Mouse (Mus musculus): ENCODE data around the gene C130032M10Rik.

Gene C130032M10Rik

DNA sequence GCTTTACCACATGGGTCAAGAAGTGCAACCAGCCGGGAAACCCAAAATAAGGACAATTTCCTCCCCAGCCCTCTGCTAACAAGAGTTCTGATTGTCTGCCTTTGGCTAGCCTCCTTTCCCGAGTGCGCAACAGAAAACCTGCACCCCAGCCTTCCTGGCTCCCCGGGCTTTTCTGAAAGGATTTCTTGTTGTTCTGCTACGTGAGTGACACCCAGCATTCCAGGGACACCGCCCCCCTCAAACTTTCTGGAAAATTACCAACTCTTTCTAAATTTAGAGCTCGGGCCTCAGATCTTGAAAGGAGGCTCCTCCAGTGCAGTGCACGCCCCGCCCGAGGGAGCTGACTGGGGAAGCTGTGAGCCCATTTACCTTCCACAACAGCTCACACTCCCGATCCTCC is at the start of gene C130032M10Rik:
C130032M10Rik (plus strand) TSS at position 334 of the 400 bp plus-strand sequence.
- DNase-seq: no peak

DNA sequence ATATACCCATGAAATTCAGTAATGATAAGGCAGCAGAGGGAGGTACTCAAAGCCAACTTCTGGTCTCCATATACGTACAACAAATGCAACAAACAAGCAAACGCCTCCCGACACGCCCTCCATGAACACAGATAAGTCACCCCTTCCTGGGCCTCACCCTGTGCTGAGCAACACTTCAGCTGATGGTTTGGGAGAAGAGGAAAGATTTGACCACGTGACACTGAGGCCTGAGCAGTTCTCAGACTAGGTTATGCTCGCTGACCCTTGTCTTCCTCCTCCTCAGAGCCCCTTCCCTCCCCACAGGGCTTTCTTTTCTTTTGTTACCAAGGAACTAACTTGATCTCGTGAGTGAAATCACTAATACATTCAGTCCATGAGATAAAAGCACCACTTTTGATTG is 48.6 kb upstream of the C130032M10Rik start:
- DNase-seq: no peak

- no peak for DNase-seq
Measured at GRCm38 (mm10) chr9:114468217-114468616, 47.3 kb upstream of the C130032M10Rik start.

- no peak for DNase-seq
Measured at GRCm38 (mm10) chr9:114468701-114469100, 46.8 kb upstream of the C130032M10Rik start.

GRCm38 (mm10) chr9:114471892-114472291 is 43.6 kb upstream of the C130032M10Rik start:
- DNase-seq: no peak

GRCm38 (mm10) chr9:114477019-114477418 is 38.5 kb upstream of the C130032M10Rik start:
- DNase-seq: no peak

DNA sequence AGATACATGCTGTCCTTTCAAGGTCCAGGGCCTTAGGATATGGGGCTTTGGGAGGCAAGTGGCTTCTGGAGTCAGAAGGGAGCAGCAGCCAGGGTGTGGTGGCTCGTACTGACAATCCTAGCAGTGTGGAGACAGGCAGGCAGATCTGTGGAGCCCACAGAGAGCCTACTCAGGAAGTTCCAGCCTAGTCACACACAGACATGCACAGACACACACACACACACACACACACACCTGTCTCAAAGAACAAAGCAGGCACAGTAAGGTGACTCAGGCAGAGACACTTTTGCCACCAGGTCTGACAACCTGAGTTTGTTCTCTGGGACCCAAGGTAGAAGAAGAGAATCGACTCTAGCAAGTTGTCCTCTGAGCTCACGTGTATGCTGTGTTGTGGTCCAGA is 34.6 kb upstream of the C130032M10Rik start:
- no peak for DNase-seq

DNA sequence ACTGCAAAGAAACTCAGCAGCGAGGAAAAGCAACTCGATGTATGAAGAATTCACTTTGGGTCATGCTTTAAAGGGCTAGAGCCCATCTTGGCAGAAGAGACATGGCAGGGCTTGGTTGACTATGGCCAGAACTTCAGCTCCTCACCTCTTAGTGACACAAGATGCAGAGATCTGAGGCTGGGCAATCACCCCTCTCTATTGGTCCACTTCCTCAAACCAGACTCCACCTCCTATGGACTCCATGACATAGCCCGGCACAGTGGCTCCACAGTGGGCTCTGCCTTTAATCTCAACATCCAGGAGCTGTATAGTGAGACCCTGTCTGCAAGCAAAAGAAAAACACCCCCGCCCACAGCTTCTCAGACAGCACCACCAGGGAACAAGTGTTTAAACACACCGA is 30.7 kb upstream of the C130032M10Rik start:
- no peak for DNase-seq

- no peak for DNase-seq
Measured at GRCm38 (mm10) chr9:114486808-114487207, 28.7 kb upstream of the C130032M10Rik start.

- DNase-seq: no peak
Measured at GRCm38 (mm10) chr9:114487481-114488258, 27.8 kb upstream of the C130032M10Rik start.

DNA sequence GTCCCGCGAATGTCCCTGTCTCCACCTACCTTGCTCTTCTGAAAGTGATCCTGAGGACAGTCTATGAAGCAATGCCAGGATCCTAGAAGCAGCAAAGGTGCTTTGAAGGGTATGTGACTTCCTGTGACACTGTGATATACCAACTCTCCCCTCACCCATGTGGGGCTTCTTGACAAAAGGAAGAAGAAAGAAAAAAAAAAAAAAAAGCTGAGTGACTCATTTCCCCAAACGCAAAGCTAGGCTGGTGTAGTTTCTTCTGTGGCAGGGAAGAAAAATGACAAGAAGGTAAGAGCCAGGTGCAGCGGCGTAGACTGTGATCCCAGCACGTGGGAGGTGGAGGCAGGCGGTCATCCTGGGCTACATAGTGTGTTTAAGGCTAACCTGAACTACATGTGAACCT is 19.0 kb upstream of the C130032M10Rik start:
- no peak for DNase-seq

DNA sequence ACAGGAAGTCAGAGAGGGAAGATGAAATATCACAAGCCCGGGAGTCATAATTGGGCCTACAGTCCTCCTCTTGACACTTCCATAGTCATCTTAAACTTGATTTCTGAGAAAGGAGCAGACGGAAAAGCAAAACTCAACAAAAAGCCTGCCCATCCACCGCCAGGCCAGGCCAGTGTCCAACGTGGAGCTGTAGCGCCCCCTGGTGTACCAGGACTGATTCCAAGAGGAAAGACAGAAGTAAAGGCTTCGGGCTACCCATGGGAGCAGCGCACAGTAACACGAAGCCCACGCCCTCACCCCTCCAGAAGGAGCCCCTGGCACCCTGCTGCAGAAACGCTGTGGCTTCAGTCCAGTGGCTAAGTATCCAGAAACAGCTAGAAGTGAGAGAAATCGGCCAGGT is 17.3 kb upstream of the C130032M10Rik start:
- DNase-seq: peak; percentile 94 to 96

DNA sequence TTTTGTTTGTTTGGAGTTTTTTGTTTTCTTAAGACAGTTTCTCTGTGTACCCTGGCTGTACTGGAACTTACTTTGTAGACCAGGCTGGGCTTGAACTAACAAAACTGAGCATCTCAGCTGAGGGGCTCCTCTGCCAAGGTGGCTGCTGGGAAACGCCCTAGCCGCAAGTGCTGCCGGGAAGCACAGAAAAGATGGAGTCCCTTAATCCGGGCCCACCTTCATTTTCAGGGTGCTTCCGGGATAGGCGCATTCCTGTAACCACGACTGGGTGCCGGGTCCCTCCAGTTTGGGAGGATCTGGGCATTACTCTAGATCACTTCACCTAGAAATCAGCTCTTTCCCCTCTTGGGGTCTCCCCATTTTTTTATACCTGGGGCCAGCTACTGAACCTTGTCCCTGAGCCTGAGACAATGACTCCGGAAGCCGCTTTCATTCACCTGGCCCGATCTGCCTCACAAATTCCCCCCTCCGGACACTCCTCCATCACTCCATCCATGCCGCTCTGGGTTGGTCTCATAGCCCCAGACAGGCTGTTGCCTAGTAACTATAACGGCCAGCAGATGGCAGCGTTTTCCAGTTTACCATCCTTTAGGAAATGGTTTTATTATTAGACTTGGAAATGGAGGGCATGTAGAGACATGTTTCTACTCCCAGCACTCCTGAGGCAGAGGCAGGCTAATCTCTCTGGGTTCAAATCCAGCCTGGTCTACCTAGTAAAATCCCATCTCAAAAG is 15.5 kb upstream of the C130032M10Rik start:
- peak; percentile 79 to 82 for DNase-seq

- DNase-seq: no peak
Measured at GRCm38 (mm10) chr9:114501111-114501510, 14.4 kb upstream of the C130032M10Rik start.

DNA sequence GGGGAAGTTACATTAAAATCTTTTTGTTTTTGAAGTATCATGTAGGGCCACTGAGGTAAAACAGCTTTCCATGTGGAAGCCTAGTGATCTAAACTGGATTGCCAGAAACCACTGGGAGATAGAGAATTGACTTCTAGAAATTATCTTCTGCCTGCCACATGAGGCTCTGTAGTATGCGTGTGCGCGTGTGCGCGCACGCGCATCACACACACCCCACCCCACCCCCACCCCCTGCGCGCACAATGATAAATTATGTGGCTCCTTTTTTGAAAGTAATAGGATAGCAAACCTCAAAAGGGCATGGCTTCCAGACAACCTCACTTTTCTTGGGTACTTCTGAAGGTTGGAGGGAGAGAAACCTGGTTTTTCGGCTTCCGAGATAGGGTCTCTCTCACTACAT is 13.6 kb upstream of the C130032M10Rik start:
- DNase-seq: no peak

DNA sequence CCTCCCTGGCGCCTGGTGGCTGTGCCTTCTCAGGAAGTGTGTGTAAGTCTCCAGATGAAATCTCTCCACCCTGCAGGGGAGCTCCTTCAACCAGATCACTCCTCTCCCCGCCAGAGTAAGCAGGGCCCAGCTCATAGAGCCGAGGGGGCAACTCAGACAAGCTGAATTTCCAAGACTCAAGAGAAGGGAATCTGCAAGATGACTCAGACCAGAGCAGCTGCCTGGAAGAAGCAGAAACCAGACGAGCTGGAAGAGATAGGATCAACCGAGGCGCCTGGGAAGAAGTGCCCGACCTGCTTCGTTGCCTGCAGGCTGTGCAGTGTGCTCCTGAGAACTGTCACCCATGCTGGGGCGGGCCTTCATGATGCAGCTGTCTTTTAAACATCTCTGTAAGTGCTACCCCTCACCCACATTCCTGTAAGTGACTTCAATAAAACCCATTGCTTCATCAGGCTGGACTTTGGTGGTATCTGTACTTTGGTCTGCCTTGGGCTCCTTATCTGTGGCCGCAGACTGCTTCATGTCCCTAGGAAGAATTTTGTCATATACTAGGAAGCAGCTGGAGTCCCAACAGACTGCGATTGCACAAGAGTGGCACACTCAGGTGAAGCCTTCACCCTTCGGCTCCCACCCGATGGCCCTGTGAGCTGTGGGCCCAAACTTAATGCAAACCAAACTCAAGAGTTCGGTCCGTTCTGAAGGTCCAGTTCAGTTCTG is 12.6 kb upstream of the C130032M10Rik start:
- no peak for DNase-seq

GRCm38 (mm10) chr9:114504816-114505215 is 10.7 kb upstream of the C130032M10Rik start, which contains the start of gene Ccr4:
TSS of gene Ccr4 (minus strand) at chr9:114504916.
- DNase-seq: no peak

DNA sequence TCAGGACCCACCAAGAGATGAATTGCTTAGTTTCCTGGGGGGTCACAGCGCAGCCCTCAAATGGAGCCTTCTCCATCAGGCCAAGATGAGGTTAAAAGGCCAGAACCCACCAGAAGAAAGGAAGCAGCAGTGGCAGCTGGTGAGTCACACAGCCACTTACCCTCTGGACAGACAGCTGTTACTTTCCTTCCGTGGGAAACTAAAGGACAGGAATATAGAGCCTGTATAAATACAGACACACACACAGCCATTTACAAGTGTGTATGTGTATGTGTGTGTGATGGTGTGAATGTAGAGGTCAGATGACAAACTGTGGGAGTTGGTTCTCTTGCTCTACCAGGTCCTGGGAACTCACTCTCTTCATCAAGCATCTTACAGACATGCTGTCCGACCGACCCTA is 8.9 kb upstream of the C130032M10Rik start:
- no peak for DNase-seq

DNA sequence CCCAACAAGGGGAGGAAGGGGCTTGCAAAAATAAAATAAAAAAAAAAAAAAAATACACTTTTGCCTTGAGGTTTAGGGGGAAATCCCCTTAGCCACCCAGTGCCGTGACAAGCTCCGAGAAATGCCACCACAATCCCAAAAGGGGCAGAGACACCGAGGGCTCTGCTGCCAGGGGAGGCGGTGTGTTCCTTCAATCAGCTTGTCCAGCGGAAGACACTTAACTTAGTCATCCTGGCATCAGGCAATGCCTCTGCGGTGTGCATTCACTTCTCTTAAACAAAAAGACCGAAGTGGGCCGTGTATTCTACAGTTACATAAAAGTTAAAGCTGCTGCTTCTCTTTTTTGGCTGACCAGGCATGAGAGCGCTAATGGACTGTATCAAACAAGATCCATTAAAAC is 8.1 kb upstream of the C130032M10Rik start:
- DNase-seq: no peak

DNA sequence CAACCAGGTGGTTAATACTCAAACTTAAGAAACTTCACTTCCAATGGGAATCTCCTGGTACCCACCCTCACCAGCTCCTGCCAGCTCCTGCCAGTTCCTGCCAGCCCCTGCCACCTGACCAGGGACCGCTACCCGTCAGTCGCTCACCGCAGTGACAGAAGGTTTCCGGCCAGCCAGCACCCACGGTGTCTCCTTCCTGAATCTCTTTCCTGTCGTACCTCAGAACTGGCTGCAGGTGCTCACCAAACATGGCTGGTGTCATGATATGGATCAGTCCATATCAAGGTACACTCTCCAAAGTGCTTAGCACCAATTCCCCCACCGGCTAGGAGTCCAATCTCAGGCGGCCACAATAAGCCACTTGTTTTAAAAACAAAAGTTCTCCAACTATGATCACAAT is 5.7 kb upstream of the C130032M10Rik start:
- DNase-seq: no peak

DNA sequence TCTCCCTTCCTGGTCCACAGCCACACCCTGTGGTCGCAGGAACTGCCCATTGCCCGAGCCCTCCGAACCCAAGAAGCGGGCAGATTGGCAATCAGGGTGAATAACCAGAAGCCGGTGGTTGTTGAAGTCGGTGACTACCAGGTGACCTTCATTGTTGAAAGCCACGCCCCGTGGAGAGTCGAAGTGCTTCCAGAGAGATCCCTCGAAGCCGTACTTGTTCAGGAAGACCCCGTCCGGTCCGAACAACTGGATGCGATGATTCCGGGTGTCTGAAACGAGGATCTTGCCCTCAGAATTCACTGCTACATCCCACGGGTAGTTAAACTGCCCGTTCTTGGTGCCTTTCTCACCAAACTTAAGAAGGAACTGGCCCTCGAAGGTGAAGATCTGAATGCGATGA is 2.7 kb upstream of the C130032M10Rik start:
- no peak for DNase-seq

GRCm38 (mm10) chr9:114517924-114518497 is 2.5 kb downstream of the C130032M10Rik start:
- DNase-seq: no peak

Measured in cerebellum, postnatal 10 days (tissue).